Mouse (Mus musculus) ovary, postnatal 36 days (tissue): ENCODE data around the gene Tmem268.
A peak's percentile ranks its signal among the peaks of the same experiment; 100 is the strongest.

Experiments
- DNase-seq: peaks from one replicate; pipeline ENCODE4 v3.0.0; 2022; ENCODE audit warnings: low spot score, mixed read lengths

The Tmem268 gene

GRCm38 (mm10) chr4:63600786-63601185, 42.2 kb downstream of the Tmem268 start:
- DNase-seq: no peak

GRCm38 (mm10) chr4:63601263-63601662, 42.7 kb downstream of the Tmem268 start:
- DNase-seq: no peak

DNA sequence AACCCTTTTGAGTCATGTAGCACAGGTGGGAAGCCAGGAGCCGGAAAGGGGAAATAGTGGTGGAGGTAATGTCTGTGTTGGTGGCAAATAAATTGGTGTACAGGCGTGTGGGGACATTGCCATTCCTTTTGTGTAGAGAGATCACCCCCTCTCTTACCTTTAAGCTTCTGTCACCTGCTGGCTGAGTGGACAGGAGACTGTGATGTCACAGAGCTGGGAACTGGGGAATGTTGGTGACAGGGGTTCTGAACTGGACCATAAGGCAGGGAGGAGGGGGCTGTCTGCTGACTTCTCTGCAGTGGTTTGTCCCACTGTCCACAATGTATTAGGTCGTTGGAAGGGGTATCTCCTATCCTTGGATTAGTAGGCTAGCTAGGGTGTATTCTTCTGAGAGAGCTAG, 46.4 kb downstream of the Tmem268 start, which contains the start of gene Gm11213:
Gene Gm11213, minus strand, starts transcription at position 317 of the 400 bp plus-strand sequence.
- no peak for DNase-seq

- no peak for DNase-seq
Measured at GRCm38 (mm10) chr4:63605545-63605944, 47.0 kb downstream of the Tmem268 start.

- no peak for DNase-seq
Measured at GRCm38 (mm10) chr4:63605968-63606367, 47.4 kb downstream of the Tmem268 start.

- no peak for DNase-seq
Measured at GRCm38 (mm10) chr4:63608391-63608790, 49.8 kb downstream of the Tmem268 start.

DNA sequence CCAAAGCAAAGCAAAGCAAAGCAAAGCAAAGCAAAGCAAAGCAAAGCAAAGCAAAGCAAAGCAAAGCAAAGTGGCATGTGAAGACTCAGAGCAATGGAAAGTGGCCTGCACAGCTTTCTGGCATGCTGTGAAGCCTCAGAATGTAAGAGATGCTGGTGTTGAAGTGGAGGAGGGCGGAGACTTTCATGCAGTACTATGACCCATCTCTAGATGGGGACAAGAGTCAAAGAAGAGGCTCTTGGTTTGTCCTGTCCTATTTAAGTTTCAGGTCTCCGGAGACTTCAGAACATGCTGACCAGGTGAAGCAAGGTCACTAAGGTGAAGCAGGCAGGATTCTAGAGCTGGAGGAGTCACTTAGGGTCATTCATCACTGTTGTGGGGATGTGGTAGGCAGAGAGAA, 63.3 kb downstream of the Tmem268 start:
- no peak for DNase-seq

GRCm38 (mm10) chr4:63622378-63622835, 63.8 kb downstream of the Tmem268 start, which contains the start of gene Tex48:
Tex48 (minus strand) TSS chr4:63622428.
- DNase-seq: peak; percentile 31

DNA sequence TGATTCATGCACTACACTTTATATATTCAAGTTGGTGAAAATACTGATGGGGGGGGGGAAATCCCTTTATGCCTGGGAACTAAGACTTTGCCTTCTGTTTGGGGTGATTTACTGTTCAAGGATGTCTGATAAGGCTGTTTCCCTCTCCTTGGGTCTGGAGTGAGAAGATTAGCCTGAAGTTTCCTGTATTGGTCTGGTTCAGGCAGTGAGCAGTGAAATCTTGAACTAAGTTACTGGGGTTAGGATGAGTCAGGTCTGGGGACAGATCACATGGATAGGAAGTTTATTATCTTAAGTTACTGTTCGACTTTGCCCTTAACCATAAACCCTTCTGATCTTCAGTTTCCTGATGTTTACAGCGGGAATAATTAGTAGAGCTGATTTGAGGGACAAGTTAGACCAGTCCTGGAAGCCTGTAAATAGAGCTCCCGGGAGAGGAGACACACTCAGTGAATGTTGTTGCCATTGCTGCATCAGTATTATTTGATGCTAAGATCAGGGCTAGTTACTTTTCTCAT, 67.0 kb downstream of the Tmem268 start:
- DNase-seq: no peak

DNA sequence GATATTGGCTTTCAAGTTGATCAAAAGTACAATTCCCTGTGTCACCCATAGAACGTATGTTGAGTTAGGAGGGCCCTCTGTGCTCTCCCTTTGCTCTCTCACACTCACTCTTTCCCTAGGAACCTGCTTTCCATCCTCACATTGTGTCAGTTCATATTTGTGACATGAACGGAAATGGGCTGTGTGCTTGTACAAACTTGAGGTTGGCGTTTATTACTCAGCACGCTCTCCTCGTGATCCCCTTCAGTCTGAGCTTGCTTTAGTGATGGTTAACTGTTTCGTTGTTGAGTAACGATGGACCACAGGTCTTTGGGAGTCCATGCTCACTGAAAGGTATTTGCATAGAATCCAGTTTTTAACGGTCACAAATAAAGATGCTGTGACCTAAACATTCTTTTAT, 68.5 kb downstream of the Tmem268 start:
- DNase-seq: no peak

DNA sequence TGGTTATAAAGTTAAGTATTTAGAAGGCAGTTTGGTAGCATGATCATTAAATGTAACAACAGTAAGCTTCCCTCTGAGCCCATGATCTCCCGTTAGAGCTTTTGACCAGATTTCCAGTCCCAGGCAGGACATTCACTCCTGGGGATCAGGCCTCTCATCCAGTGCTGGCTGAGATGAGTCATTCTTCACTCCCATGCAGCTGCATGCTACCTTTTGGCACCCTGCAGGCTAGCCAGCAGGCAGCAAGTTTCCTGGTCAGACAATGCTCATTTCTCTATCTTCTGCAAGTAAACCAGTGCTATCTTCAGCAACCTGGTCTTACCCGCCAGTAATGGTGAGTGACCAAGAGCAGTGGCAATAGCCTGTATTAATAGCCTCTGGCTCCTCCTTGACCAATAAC, 74.6 kb downstream of the Tmem268 start:
- DNase-seq: no peak
